Mouse (Mus musculus) gastrocnemius, adult 2 months (tissue): ENCODE measurements at regions not wholly inside any gene's neighbourhood (a gene's known extent, or its start where the extent isn't known, plus 50 kb on each side); places are given as distances from the start of the nearest gene placed in this dataset.

Experiments used
- DNase-seq: peaks from one replicate; pipeline ENCODE4 v3.0.0; 2022
- H3K27ac ChIP-seq: fragments of 200-600 bp; 2 replicates; pipeline ENCODE4 v1.8.1; 2022; ENCODE audit warnings: mild to moderate bottlenecking
- H3K4me3 ChIP-seq: fragments of 200-600 bp; 2 replicates; pipeline ENCODE4 v1.8.1; 2022; ENCODE audit warnings: mild to moderate bottlenecking, moderate library complexity
- CTCF ChIP-seq: fragments of 200-600 bp; IDR thresholded peaks from 2 replicates; pipeline ENCODE4 v1.8.1; 2022; ENCODE audit warnings: antibody characterized with exemption, mild to moderate bottlenecking, moderate library complexity
- intact Hi-C: fragments of 180-260 bp; cut with DNase I; formaldehyde crosslinking; loops from one replicate; pipeline ENCODE4 v1.15.1; 2025

- no peak overlapping the region for H3K4me3 ChIP-seq
Measured at GRCm38 (mm10) chr3:131000701-131001100, 109.6 kb upstream of the Lef1 start.

GRCm38 (mm10) chr3:131000252-131000651 is 110.0 kb upstream of the Lef1 start:
- TF ChIP-seq CTCF: no peak
- intact Hi-C loops: no loop called here
- Histone ChIP-seq H3K27ac (no peak overlapping the region), H3K4me3 (no peak overlapping the region)
- no peak for DNase-seq

More at GRCm38 (mm10) chr3:131000701-131001100, 109.6 kb upstream of the Lef1 start:
- intact Hi-C loops: no loop called here
- no peak overlapping the region for H3K27ac ChIP-seq
- TF ChIP-seq CTCF: no peak
- no peak for DNase-seq

GRCm38 (mm10) chr3:130999818-131000217 is 110.5 kb upstream of the Lef1 start:
- Histone ChIP-seq H3K27ac (no peak overlapping the region), H3K4me3 (no peak overlapping the region)
- DNase-seq: no peak
- no peak for TF ChIP-seq CTCF
- intact Hi-C loops: no loop called here

GRCm38 (mm10) chr3:130998433-130998832 is 111.8 kb upstream of the Lef1 start:
- no peak for TF ChIP-seq CTCF
- intact Hi-C loops: no loop called here
- no peak overlapping the region for H3K4me3 ChIP-seq
- DNase-seq: no peak
- no peak overlapping the region for H3K27ac ChIP-seq

GRCm38 (mm10) chr3:130996786-130997185 is 113.5 kb upstream of the Lef1 start:
- DNase-seq: no peak
- H3K4me3 ChIP-seq: no peak overlapping the region
- H3K27ac ChIP-seq: no peak overlapping the region
- TF ChIP-seq CTCF: no peak
- intact Hi-C loops: no loop called here

GRCm38 (mm10) chr3:130991971-130992370 is 118.3 kb upstream of the Lef1 start:
- TF ChIP-seq CTCF: no peak
- no peak overlapping the region for H3K4me3 ChIP-seq
- no peak for DNase-seq
- H3K27ac ChIP-seq: no peak overlapping the region
- intact Hi-C loops: no loop called here

GRCm38 (mm10) chr3:130986708-130987107 is 123.6 kb upstream of the Lef1 start:
- DNase-seq: no peak
- no peak for TF ChIP-seq CTCF
- H3K27ac ChIP-seq: no peak overlapping the region
- intact Hi-C loops: no loop called here
- no peak overlapping the region for H3K4me3 ChIP-seq

- Histone ChIP-seq H3K27ac (no peak overlapping the region), H3K4me3 (no peak overlapping the region)
- no peak for DNase-seq
- no peak for TF ChIP-seq CTCF
- intact Hi-C loops: no loop called here
Measured at GRCm38 (mm10) chr3:130986101-130986500, 124.2 kb upstream of the Lef1 start.

GRCm38 (mm10) chr3:130981566-130981965 is 128.7 kb upstream of the Lef1 start:
- no peak for TF ChIP-seq CTCF
- DNase-seq: no peak
- Histone ChIP-seq H3K4me3 (no peak overlapping the region), H3K27ac (no peak overlapping the region)
- intact Hi-C loops: no loop called here

- TF ChIP-seq CTCF: no peak
- DNase-seq: no peak
- Histone ChIP-seq H3K4me3 (no peak overlapping the region), H3K27ac (no peak overlapping the region)
- intact Hi-C loops: no loop called here
Measured at GRCm38 (mm10) chr3:130978986-130979642, 131.2 kb upstream of the Lef1 start.

- Histone ChIP-seq H3K27ac (no peak overlapping the region), H3K4me3 (no peak overlapping the region)
- DNase-seq: no peak
- intact Hi-C loops: no loop called here
- TF ChIP-seq CTCF: no peak
Measured at GRCm38 (mm10) chr3:130977921-130978700, 132.2 kb upstream of the Lef1 start.

- no peak for DNase-seq
- no peak overlapping the region for H3K27ac ChIP-seq
- no peak for TF ChIP-seq CTCF
- intact Hi-C loops: no loop called here
- no peak overlapping the region for H3K4me3 ChIP-seq
Measured at GRCm38 (mm10) chr3:130976206-130976605, 134.1 kb upstream of the Lef1 start.

GRCm38 (mm10) chr3:130975291-130975690 is 135.0 kb upstream of the Lef1 start:
- DNase-seq: no peak
- no peak for TF ChIP-seq CTCF
- no peak overlapping the region for H3K4me3 ChIP-seq
- H3K27ac ChIP-seq: no peak overlapping the region
- intact Hi-C loops: no loop called here

GRCm38 (mm10) chr3:130972126-130972525 is 138.1 kb upstream of the Lef1 start:
- peak; percentile 29 for DNase-seq
- intact Hi-C loops: no loop called here
- no peak overlapping the region for H3K27ac ChIP-seq
- no peak overlapping the region for H3K4me3 ChIP-seq
- TF ChIP-seq CTCF: no peak
